Mouse (Mus musculus) intestine, embryonic 14.5 days (tissue): ENCODE results near the gene Olfr366. TPM values are rescaled to one million over a fixed set of nuclear protein-coding genes. Genes with fewer than 3 reads are reported as not detected.
"Not testable (repeated sequence)": the region's sequence is repeated elsewhere in the genome, so short reads cannot be mapped to it uniquely, and the experiment has no call there.

Experiments used
- ATAC-seq: fragments of 200-750 bp; cut with Nextera tagmentation; replicated peaks from 2 replicates; pipeline ENCODE4 v1.8.0; 2017; ENCODE audit warnings: low read depth, moderate number of reproducible peaks, moderate TSS enrichment, moderate library complexity; ENCODE audit not compliant: low FRiP score, low TSS enrichment
- DNase-seq: peaks from one replicate; pipeline ENCODE4 v3.0.0-alpha.2; 2018; ENCODE audit warnings: low spot score
- H3K27ac ChIP-seq: fragments of 300-500 bp; sonication (generic); 2 replicates; pipeline ENCODE4 v1.5.1; 2014; ENCODE audit warnings: low read depth, mild to moderate bottlenecking, control low read depth
- H3K27me3 ChIP-seq: fragments of 300-500 bp; sonication (generic); replicated peaks from 2 replicates; pipeline ENCODE4 v1.6.1; 2014; ENCODE audit warnings: low read length, control low read depth; ENCODE audit not compliant: control insufficient read depth, insufficient read depth
- H3K36me3 ChIP-seq: fragments of 300-500 bp; sonication (generic); 2 replicates; pipeline ENCODE4 v1.6.1; 2014; ENCODE audit warnings: low read length, control low read depth; ENCODE audit not compliant: control insufficient read depth, insufficient read depth
- H3K4me1 ChIP-seq: fragments of 300-500 bp; sonication (generic); replicated peaks from 2 replicates; pipeline ENCODE4 v1.6.1; 2014; ENCODE audit warnings: low read length, control low read depth, mixed read lengths; ENCODE audit not compliant: control insufficient read depth, insufficient read depth
- H3K4me2 ChIP-seq: fragments of 300-500 bp; sonication (generic); 2 replicates; pipeline ENCODE4 v1.6.1; 2014; ENCODE audit warnings: low read length
- H3K4me3 ChIP-seq: fragments of 300-500 bp; sonication (generic); 2 replicates; pipeline ENCODE4 v1.5.1; 2014; ENCODE audit warnings: low read depth, low read length, control low read depth, mixed read lengths
- H3K9ac ChIP-seq: fragments of 300-500 bp; sonication (generic); 2 replicates; pipeline ENCODE4 v1.6.1; 2014; ENCODE audit warnings: mild to moderate bottlenecking, low read length
- H3K9me3 ChIP-seq: fragments of 300-500 bp; sonication (generic); 2 replicates; pipeline ENCODE4 v1.6.1; 2016; ENCODE audit warnings: low read length, control low read depth; ENCODE audit not compliant: control insufficient read depth
- WGBS: fragments of 180-500 bp; shearing (Covaris S2); extraction: QIAGEN DNeasy Blood & Tissue Kit; methylation state at CpG from one replicate; pipeline ENCODE4 v1.1.7; 2014; 5-methylcytosine and 5-hydroxymethylcytosine counted together
- polyA plus RNA-seq: library from polyadenylated mRNA; unstranded; fragments of >200 nt; fragmentation: Nextera tagmentation; extraction: Ambion mirVana; gene quantifications from 2 replicates; pipeline ENCODE4 v1.2.1, GENCODE M21; 2014

The Olfr366 gene
- not detected in 2 replicates for polyA plus RNA-seq

- Histone ChIP-seq H3K4me3 (no peak within 1 kb of the TSS), H3K4me2 (no peak within 1 kb of the TSS), H3K4me1 (no peaks in the 10 kb centered on the region), H3K9me3 (no peaks in the 10 kb centered on the region), H3K27me3 (no peaks in the 10 kb centered on the region), H3K36me3 (no peaks in the 10 kb centered on the region), H3K27ac (no peak within 1 kb of the TSS), H3K9ac (no peak within 1 kb of the TSS)
- DNase-seq, result no peak
- ATAC-seq, result no peak
Measured at GRCm38 (mm10) chr2:37211274-37211673, at the start of gene Olfr366. Olfr366 (plus strand) TSS chr2:37211574.

DNA sequence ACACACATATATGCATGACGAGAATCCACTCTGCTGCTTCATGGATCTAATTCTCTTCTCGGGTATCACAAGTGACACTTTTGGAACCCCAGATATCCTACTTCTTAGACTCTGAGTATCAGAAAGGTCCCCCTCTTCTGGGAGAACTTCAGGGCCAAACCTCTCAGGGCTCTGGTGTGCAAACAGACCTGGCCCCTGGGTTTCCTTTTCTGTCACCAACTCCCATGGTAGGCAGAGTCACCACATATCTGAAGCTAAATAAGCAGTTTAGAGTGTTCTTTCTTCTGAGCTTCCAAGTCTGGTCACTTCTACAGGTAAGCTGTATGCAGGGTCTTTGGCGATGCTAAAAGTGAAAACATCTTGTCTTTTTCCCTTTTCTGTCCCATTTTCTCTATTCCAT, 23.5 kb upstream of the Olfr366 start, which contains the start of gene Olfr365:
TSS of gene Olfr365 (plus strand) at position 301 of the 400 bp plus-strand sequence.
- ATAC-seq, result no peak
- no peaks in the 10 kb centered on the region for H3K9me3 ChIP-seq
- H3K36me3 ChIP-seq, result no peaks in the 10 kb centered on the region
- H3K4me1 ChIP-seq, result no peaks in the 10 kb centered on the region
- H3K27me3 ChIP-seq, result no peaks in the 10 kb centered on the region
- no peak within 1 kb of the TSS for H3K4me2 ChIP-seq
- no peak for DNase-seq
- H3K27ac ChIP-seq, result no peak within 1 kb of the TSS
- H3K9ac ChIP-seq, result no peak within 1 kb of the TSS
- WGBS, result 72% methylated on average over 3 of the region's 3 CpGs
- no peak within 1 kb of the TSS for H3K4me3 ChIP-seq

DNA sequence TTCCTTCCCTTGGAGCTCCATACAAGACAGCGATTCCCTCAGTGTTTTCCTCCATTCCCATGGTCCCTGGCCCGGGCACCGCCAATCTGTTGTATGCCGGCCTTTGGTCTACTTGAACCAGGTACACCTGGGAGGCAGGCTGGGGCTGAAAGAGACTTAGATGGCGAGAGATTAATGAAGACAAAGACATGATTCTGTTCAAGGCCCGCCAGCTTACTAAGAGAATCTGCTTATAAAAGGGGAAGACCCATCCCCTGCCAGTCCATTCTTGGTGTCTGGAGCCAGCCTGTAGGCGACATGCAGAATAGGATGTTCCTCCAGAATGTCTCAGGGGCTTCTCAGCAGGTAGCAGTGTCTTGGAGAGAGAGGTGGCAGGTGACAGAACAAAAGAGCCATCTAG, 50.4 kb downstream of the Olfr366 start:
- not testable (repeated sequence) for H3K9ac ChIP-seq, H3K4me2 ChIP-seq, H3K9me3 ChIP-seq, H3K27ac ChIP-seq, H3K27me3 ChIP-seq, H3K36me3 ChIP-seq, H3K4me1 ChIP-seq, H3K4me3 ChIP-seq, ATAC-seq, DNase-seq
- 81% methylated on average over 7 of the region's 7 CpGs for WGBS

Other genes starting within 250 kb of the Olfr366 start
- gene Olfr357, start 217.7 kb upstream of the Olfr366 start, polyA plus RNA-seq, result not detected in 2 replicates
- not detected in 2 replicates for gene Olfr358, start 202.2 kb upstream of the Olfr366 start, polyA plus RNA-seq
- gene Olfr360, start 145.8 kb upstream of the Olfr366 start, polyA plus RNA-seq, result not detected in 2 replicates
- gene Olfr361, start 122.3 kb upstream of the Olfr366 start, polyA plus RNA-seq, result not detected in 2 replicates
- not detected in 2 replicates for gene Olfr362, start 93.7 kb upstream of the Olfr366 start, polyA plus RNA-seq
- not detected in 2 replicates for gene Olfr364-ps1, start 72.3 kb upstream of the Olfr366 start, polyA plus RNA-seq
- gene Olfr365, start 23.4 kb upstream of the Olfr366 start, polyA plus RNA-seq, result not detected in 2 replicates
- gene Olfr368, start 114.9 kb downstream of the Olfr366 start, polyA plus RNA-seq, result not detected in 2 replicates
- gene Pdcl, start 147.8 kb downstream of the Olfr366 start, polyA plus RNA-seq, result 39.5 and 44.2 TPM in 2 replicates
- gene Rc3h2, start 211.3 kb downstream of the Olfr366 start, polyA plus RNA-seq, result 16.4 and 19.1 TPM in 2 replicates
- gene Zbtb26, start 231.6 kb downstream of the Olfr366 start, polyA plus RNA-seq, result 7.0 and 9.8 TPM in 2 replicates
- 3.8 and 4.8 TPM in 2 replicates for gene Zbtb6, start 231.6 kb downstream of the Olfr366 start, polyA plus RNA-seq
- gene Rabgap1, start 231.7 kb downstream of the Olfr366 start, polyA plus RNA-seq, result 42.5 and 44.6 TPM in 2 replicates